Mouse (Mus musculus) thymus, adult 2 months (tissue): ENCODE data around the gene Man2a2.

Experiments
- CTCF ChIP-seq: fragments of 200-500 bp; IDR thresholded peaks from 2 replicates; pipeline ENCODE4 v1.5.1; 2012; ENCODE audit warnings: mild to moderate bottlenecking, control low read depth, low read length, moderate library complexity, borderline replicate concordance; ENCODE audit not compliant: control insufficient read depth, poor library complexity, insufficient read depth; ENCODE audit errors: extremely low read depth
- POLR2A ChIP-seq: fragments of 200-500 bp; IDR thresholded peaks from 2 replicates; pipeline ENCODE4 v1.6.1; 2012; ENCODE audit warnings: mild to moderate bottlenecking, low read length, control low read depth, moderate library complexity; ENCODE audit not compliant: control insufficient read depth, poor library complexity, insufficient read depth; ENCODE audit errors: extremely low read depth

DNA sequence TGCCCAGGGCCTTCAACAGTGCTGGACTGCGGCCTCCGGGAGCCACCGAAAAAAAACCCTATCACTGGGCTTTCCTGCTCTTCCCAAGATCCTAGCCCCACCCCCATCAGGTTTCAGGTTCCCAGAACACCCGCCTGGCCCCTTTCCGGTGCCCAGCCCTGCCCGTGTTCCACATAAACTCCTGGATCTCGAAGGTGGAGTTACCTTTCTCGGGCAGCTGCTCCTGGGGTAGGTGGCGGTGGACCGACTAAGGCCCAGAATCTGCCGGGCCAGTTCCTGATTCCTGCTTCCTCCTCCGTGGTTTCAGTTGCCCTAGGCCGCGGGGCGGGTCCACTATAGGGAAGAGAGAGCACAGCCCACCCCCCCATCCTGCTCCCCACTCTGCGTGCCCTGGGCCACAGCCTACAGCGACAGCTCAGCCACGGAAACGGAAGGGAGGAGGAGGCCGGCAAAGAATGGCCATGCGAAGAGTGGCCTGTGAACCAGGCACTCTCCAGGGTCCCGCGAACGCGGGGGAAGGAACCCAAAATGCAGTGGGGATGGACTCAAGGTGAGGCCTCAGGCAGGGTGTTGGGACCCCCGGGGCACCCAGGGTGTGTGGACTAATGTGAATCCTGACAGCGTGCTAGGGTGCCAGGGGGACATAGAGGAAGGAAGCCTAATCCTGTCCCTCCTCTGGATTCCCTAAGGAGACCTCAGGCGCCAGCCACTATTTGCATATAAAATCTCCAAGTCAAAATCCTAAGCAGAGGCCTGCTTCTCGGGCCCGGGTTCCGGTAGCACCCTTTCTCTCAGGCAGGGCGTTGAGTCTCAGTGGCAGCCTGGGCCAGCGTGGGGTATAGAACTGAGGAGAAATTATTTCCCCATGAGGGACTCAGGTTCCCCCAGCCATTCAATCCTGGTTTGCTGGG is 16.7 kb upstream of the Man2a2 start, which contains the start of gene Fes:
- TF ChIP-seq CTCF (no peak), POLR2A (no peak)
